Mouse (Mus musculus) forebrain, embryonic 14.5 days (tissue): Measurements from ENCODE around the gene Nemp2. TPM values are rescaled to one million over a fixed set of nuclear protein-coding genes. Genes with fewer than 3 reads are reported as not detected.

ENCODE experiments used
- polyA plus RNA-seq: library from polyadenylated mRNA; unstranded; fragments of >200 nt; fragmentation: Nextera tagmentation; extraction: Ambion mirVana; gene quantifications from 2 replicates; pipeline ENCODE4 v1.2.1, GENCODE M21; 2014

Nemp2 gene
- polyA plus RNA-seq, 1 experiment from 2014 or later = 9.5 TPM

Other genes with a start within 250 kb of the Nemp2 start
- gene Nab1, start 130.0 kb upstream of the Nemp2 start, polyA plus RNA-seq = 6.1 and 8.5 TPM in 2 replicates
- gene Mfsd6, start 96.8 kb downstream of the Nemp2 start, polyA plus RNA-seq = 4.3 and 7.2 TPM in 2 replicates
- gene Inpp1, start 187.0 kb downstream of the Nemp2 start, polyA plus RNA-seq = 16.6 and 25.0 TPM in 2 replicates
- gene Hibch, start 214.2 kb downstream of the Nemp2 start, polyA plus RNA-seq = 25.0 and 25.9 TPM in 2 replicates